Mouse (Mus musculus) CD4-positive helper T cell, adult 2 months (primary cell): ENCODE data around the gene Mettl23.
A peak's percentile ranks its signal among the peaks of the same experiment; 100 is the strongest.
"Not testable (repeated sequence)": the region's sequence is repeated elsewhere in the genome, so short reads cannot be mapped to it uniquely, and the experiment has no call there.

Source experiments
- DNase-seq: peaks from one replicate; pipeline ENCODE4 v3.0.0-alpha.2; 2012; ENCODE audit warnings: low read depth, missing footprints, low spot score

The Mettl23 gene

DNA sequence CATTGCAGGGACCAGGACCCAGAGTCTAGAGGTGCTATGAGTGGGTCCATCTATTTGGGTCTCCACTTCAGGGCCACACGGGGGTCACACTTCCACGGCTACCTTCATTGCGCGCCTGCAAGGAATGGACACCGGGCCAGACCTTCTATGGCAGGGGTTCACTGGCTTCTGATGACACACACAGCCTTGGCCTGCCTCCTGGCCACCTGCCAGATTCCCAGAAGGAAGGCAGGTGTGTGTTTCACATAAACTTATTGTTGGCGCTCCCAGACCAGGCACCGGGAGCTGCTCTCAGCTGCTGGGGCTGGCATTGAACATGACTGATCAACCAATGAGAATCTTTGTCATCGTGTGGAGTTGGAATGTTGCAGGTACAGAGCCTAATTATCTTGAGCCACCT is 35.4 kb downstream of the Mettl23 start:
- no peak for DNase-seq

DNA sequence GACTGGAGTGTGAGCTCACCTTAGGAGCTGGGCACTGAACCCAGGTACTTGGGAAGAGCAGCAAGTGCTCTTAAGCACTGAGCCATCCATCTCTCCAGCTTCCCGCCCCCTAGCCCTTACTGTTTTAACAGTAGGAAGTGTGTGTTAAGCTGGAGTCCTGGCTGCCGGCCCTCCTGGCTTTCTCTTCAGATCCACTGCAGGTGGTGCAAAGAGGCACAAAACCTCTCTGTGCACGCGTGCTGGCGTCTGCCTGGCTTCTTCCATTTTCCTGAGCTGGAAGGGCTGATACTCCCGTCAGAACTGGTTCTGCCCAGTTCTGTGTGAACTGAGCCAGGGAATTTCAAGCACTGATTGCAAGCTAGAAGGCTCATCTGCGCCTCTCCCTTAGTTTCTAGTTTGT is 37.8 kb downstream of the Mettl23 start:
- no peak for DNase-seq

DNA sequence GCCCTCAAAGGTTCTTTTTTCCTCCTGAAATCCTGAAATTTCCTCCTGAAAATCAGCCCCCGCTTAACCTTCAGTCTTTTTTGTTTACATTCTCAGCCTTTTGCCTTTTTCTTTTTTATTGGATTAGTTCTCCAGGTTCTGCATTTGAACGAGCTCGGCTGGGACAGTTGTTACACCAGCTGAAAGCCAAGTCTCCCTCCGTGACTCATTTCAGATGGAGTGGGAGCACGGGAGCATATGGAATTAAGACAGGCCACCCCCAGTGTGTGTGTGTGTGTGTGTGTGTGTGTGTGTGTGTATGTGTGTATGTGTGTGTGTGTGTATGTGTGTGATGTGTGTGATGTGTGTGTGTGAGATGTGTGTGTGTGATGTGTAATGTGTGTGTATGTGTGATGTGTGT is 38.4 kb downstream of the Mettl23 start:
- no peak for DNase-seq

DNA sequence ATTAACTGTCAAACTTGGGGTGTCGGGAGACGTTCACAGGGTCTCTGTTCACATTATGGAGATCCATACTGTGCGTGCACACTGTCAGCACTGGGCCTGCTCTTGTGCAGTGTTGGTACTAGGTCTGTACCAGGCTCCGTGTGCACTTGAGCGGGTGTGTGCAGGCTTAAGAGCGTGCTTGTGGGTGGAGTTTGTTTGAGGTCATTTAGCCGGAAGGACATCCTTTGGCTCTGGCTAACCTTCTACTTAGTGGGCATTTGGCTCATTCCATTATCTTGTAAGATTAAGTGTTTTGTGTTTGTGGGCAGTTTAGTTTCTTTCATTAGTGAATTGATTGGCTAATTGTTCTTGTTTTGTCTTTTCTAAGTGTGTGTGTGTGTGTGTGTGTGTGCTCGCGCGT is 39.4 kb downstream of the Mettl23 start:
- DNase-seq, result no peak

DNA sequence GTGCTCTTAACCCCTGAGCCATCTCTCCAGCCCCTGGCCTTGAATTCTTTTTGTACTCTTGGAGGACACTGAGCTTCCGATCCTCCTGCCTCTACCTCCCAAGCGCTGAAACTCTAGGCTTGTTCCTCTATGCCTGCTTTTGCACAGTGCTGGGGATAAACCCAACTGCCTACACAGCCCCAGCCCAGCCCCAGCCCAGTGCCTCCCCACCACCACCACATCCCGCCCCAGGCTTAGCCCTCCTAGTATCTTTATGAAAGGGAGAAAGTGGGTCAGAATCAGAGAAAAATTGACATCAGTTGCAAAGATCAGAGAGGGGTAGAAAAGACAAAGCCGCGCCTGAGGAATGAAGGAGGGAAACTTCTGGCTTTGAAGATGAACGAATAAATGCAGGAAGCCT is 41.0 kb downstream of the Mettl23 start:
- no peak for DNase-seq

DNA sequence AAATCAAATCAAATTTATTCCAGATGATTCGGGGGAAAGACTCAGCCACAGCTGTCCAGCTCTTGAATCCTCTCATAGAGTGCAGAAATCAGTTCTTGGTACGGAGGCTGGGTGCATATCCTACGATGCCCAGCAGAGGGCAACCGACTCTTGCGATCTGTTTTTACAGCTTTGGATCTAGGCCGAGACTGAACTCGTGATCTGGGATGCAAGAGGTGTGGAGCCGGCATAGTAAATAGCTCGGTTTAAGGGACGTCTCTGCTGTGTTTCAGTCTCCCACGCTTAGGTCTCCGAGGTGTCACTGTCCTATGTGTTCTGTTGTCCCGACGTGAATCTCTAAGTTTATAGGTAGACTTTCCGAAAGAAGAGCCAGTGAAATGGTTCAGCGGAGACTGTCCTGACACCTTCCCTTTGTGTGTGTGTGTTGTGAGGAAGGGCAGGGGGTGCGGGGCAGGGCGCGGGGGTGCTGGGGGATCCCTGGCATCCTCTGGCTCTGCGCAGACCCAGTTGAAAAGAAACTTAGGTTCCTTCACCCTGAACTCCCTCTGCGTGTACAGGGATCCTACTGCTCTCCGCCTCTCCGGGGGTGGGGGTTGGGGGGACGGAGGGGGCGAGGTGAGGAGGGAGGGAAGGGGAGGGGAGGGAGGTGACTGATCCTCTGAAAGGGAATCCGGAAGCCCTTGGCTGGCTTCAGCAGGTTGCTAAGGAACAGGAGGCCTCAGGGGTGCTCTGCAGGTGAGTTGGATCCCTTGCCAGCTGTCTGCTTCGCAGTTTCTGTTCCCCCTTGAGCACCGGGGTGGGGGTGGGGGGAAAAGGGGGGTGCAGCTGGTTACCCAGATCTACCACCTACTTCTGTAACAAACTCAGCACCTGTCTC is 42.4 kb downstream of the Mettl23 start:
- DNase-seq, result peak; percentile 81

DNA sequence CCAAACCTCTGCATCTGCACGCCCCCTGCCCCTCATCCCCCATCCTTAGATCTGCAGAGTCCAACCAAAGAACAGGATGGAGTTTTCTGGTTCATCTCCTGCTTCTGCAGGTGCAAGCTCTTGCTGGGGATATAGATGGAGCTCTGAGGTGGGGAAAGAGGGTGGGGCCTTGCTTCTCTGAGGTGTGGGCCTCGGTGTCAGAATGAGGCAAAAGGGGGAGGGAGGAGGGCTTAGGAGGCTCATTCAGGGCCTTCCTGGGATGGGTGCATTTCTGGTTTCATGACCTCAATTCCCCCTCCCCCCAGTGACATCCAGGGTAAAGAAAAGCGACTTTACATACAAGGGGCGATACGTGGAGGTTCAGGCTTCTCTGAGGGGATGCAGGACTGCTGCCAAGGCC is 44.1 kb downstream of the Mettl23 start:
- DNase-seq, result no peak

DNA sequence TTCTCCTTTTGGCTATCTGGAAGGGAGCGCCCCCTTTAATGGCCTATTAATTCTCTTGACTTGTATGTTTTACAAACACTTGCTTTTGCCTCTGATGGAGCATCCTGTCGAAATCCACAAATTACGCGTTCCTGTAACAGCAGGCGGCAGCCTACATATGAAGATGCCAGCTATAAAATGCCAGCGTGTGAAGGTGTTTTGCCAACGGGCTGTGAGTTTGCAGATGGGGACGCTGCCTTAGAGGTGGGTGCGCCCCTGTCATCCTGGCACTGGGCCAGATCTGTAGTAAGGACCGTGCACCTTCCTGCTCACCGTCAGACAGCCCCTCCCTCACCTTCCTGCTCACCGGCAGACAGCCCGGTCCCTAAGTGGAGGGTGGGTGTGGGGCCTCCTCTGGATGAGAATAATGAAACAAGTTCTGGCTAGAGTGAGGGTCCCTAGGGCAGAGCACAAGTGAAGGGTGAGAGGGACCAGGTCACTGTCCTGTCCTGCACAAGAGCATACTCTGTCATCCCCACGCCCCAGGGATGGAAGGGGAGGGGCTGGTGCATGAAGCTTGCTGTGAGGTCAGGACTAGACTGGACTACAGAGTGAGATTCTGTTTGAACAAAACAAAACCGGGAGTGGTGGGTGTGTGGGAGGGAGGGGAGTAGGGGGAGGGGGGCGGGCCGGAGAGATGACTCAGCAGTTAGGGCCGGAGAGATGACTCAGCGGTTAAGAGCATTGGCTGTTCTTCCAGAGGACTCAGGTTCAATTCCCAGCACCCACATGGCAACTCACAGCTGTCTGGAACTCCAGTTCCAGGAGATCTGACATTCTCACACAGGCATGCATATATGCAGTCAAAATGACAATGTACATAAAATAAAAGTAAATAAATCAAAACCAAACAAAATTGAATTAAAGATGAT is 50.7 kb downstream of the Mettl23 start:
- DNase-seq, result no peak

DNA sequence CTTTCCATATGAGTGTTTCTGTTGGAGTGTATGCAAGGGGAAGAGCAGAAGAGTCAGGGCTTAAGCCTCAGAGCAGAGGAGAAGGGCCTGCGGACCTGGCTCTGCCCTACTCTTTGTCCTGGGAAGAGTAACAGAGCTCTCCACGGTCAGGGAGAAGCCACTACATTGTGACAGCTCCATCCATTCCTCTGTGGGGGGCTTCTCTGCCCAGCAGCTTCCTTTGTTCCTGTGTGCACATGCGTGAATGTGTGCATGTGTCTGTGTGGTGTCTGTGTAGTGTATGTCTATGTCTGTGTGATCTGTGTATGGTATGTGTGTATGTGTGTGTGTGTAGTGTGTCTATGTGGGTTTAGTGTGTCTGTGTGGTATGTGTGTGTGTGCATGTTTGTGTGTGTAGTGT is 52.3 kb downstream of the Mettl23 start:
- no peak for DNase-seq

DNA sequence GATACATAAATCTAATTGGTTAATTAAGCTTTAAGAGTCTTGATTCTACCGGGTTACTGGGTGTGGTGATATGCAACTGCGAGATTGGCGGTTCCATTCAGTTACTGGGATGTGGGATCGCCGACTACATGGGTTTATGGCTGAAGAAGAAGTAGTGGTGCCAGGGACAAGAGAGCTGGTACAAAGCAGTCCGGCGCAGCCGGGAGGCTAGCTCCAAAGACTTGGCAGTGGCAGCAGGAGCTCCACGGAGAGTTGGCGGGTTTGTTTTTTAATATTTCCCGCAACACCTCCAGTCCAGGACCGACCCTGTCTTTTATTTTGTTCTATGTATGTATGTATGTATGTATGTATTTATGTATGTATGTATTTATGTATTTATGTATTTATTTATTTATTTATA is 56.2 kb downstream of the Mettl23 start:
- DNase-seq, result no peak

DNA sequence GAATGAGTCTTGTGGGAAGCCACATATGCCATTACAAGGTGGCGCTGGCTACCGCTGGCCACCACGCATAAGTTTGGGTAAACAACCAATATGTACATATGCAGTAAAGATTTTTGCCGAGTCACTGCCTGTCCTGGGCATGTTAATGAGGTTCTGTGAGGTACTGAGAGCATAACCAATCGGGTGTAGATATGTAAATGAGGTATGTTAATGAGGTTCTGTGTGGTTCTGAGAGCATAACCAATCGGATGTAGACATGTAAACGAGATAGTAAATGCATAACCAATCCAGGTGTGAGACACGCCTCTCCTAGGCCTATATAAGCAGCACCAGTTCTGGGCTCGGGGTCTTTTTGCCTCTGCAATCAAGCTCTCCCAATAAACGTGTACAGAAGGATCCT is 59.5 kb downstream of the Mettl23 start:
- not testable (repeated sequence) for DNase-seq
